Mouse (Mus musculus): ENCODE data around the gene Ttll5. TPM values are rescaled to one million over a fixed set of nuclear protein-coding genes. Genes with fewer than 3 reads are reported as not detected.

Ttll5 gene
- polyA plus RNA-seq, 1 experiment from 2014 or later, result 16.7 TPM

GRCm38 (mm10) chr12:85959822-85960501 lies 135.5 kb downstream of the Ttll5 start:
- no peaks in the 10 kb centered on the region for H3K27me3 ChIP-seq
- WGBS, result 78% methylated on average over 10 of the region's 10 CpGs
- no peaks in the 10 kb centered on the region for H3K9me3 ChIP-seq
- H3K4me3 ChIP-seq, result no peak overlapping the region
- H3K9ac ChIP-seq (replicated peaks), result no peak overlapping the region
- ATAC-seq (ENCODE audit: low FRiP score, low read depth), result no peak
- H3K27ac ChIP-seq (replicated peaks), result no peak overlapping the region
- peaks cover 8% of the 10 kb centered on the region; the same call in 1 of the 2 replicates for H3K36me3 ChIP-seq
- H3K4me2 ChIP-seq (replicated peaks), result no peak overlapping the region
- no peaks in the 10 kb centered on the region for H3K4me1 ChIP-seq

DNA sequence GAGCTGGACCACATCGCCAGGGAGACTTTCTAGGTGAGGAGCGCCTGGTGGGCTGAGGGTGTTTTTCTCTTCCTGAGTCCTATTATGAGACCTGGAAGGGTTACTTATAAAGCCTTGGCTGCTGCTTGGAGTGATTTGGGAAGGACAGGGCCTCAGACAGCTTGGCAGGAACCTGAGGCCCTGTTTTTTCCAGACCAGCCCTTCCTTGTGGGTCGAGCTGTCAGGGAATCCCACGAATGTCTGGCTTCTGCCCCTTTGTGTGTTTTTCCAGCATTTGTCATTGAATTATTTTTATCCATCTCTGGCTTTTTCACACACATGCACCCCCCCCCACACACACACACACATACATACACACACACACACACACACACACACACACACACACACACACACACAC lies 136.2 kb downstream of the Ttll5 start:
- Histone ChIP-seq H3K4me3 (no peak overlapping the region), H3K9ac (replicated peaks) (no peak overlapping the region), H3K4me1 (no peaks in the 10 kb centered on the region), H3K4me2 (replicated peaks) (no peak overlapping the region), H3K36me3 (peaks cover 8% of the 10 kb centered on the region; the same call in 1 of the 2 replicates), H3K27ac (replicated peaks) (no peak overlapping the region), H3K27me3 (no peaks in the 10 kb centered on the region), H3K9me3 (no peaks in the 10 kb centered on the region)
- no peak for ATAC-seq (ENCODE audit: low FRiP score, low read depth)
- WGBS, result 93% methylated on average over 4 of the region's 4 CpGs

- ATAC-seq (ENCODE audit: low FRiP score, low read depth), result no peak
- Histone ChIP-seq H3K9me3 (no peaks in the 10 kb centered on the region), H3K9ac (replicated peaks) (no peak overlapping the region), H3K27ac (replicated peaks) (no peak overlapping the region), H3K4me3 (no peak overlapping the region), H3K27me3 (no peaks in the 10 kb centered on the region), H3K4me2 (replicated peaks) (no peak overlapping the region), H3K4me1 (no peaks in the 10 kb centered on the region), H3K36me3 (peaks cover 5% of the 10 kb centered on the region; the same call in 1 of the 2 replicates)
- WGBS, result 81% methylated on average over 2 of the region's 2 CpGs
Measured at GRCm38 (mm10) chr12:85963160-85963559, 138.7 kb downstream of the Ttll5 start.

DNA sequence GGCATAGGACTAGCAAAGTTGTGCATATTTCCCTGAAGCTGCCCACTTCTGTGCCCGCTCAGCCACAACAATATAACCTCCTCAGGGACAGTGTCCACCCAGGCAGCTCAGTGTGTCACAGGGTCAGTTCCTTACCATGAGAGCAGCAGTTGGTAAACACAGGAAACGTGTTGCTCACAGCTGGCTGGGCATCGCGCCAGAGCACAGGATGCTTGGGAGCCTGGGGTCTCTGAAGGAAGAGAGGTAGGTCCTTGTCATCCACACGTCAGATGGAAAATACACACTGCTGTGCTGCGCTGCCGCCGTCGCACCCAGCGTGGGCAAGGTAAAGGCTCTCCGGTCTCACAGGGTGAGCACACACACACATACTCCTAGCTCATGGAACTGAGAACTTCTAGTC lies 139.2 kb downstream of the Ttll5 start:
- ATAC-seq (ENCODE audit: low FRiP score, low read depth), result no peak
- H3K4me3 ChIP-seq, result no peak overlapping the region
- no peak overlapping the region for H3K27ac ChIP-seq (replicated peaks)
- H3K27me3 ChIP-seq, result no peaks in the 10 kb centered on the region
- peaks cover 5% of the 10 kb centered on the region; the same call in 1 of the 2 replicates for H3K36me3 ChIP-seq
- no peaks in the 10 kb centered on the region for H3K9me3 ChIP-seq
- no peaks in the 10 kb centered on the region for H3K4me1 ChIP-seq
- no peak overlapping the region for H3K9ac ChIP-seq (replicated peaks)
- no peak overlapping the region for H3K4me2 ChIP-seq (replicated peaks)
- 90% methylated on average over 11 of the region's 11 CpGs for WGBS

GRCm38 (mm10) chr12:85964436-85964835 lies 140.0 kb downstream of the Ttll5 start:
- Histone ChIP-seq H3K4me1 (no peaks in the 10 kb centered on the region), H3K4me3 (no peak overlapping the region), H3K36me3 (peaks cover 5% of the 10 kb centered on the region; the same call in 1 of the 2 replicates), H3K27ac (replicated peaks) (no peak overlapping the region), H3K4me2 (replicated peaks) (no peak overlapping the region), H3K27me3 (no peaks in the 10 kb centered on the region), H3K9me3 (no peaks in the 10 kb centered on the region), H3K9ac (replicated peaks) (no peak overlapping the region)
- 89% methylated on average over 3 of the region's 3 CpGs for WGBS
- ATAC-seq (ENCODE audit: low FRiP score, low read depth), result no peak

- no peaks in the 10 kb centered on the region for H3K4me1 ChIP-seq
- no peak overlapping the region for H3K4me2 ChIP-seq (replicated peaks)
- ATAC-seq (ENCODE audit: low FRiP score, low read depth), result no peak
- no peak overlapping the region for H3K9ac ChIP-seq (replicated peaks)
- H3K36me3 ChIP-seq, result peaks cover 5% of the 10 kb centered on the region; the same call in 1 of the 2 replicates
- H3K9me3 ChIP-seq, result no peaks in the 10 kb centered on the region
- H3K27ac ChIP-seq (replicated peaks), result no peak overlapping the region
- H3K4me3 ChIP-seq, result no peak overlapping the region
- no peaks in the 10 kb centered on the region for H3K27me3 ChIP-seq
Measured at GRCm38 (mm10) chr12:85967812-85968211, 143.4 kb downstream of the Ttll5 start.

DNA sequence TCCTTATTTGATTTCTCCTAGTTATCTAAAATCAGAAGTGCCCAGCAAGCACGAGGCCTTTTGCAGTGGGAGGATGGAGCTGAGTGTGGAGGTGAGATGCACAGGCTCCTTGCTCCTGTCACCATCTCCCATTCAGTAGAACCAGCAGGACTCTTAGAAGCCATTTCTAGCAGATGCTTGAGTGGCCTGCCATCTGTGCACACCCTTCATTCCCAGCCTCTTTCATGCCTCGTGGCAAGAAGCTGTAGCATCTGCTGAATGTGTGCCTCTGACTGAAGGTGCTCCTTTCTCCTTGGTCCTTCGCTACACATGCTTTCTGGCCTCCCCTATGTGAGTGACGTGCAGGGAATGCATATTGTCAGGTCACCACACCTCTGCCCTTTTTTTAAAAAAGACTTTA lies 143.9 kb downstream of the Ttll5 start:
- Histone ChIP-seq H3K4me2 (replicated peaks) (no peak overlapping the region), H3K27me3 (no peaks in the 10 kb centered on the region), H3K4me3 (no peak overlapping the region), H3K9ac (replicated peaks) (no peak overlapping the region), H3K4me1 (no peaks in the 10 kb centered on the region), H3K9me3 (no peaks in the 10 kb centered on the region), H3K36me3 (peaks cover 5% of the 10 kb centered on the region; the same call in 1 of the 2 replicates), H3K27ac (replicated peaks) (no peak overlapping the region)
- ATAC-seq (ENCODE audit: low FRiP score, low read depth), result no peak
- WGBS, result 79% methylated on average over 4 of the region's 4 CpGs

GRCm38 (mm10) chr12:85969571-85969970 lies 145.1 kb downstream of the Ttll5 start:
- H3K9me3 ChIP-seq, result no peaks in the 10 kb centered on the region

GRCm38 (mm10) chr12:85970191-85970590 lies 145.7 kb downstream of the Ttll5 start:
- WGBS, result 74% methylated on average over 5 of the region's 5 CpGs

More at GRCm38 (mm10) chr12:85969571-85969970, 145.1 kb downstream of the Ttll5 start:
- no peak overlapping the region for H3K4me3 ChIP-seq
- no peaks in the 10 kb centered on the region for H3K27me3 ChIP-seq
- WGBS, result 81% methylated on average over 5 of the region's 5 CpGs
- no peak for ATAC-seq (ENCODE audit: low FRiP score, low read depth)
- H3K4me2 ChIP-seq (replicated peaks), result no peak overlapping the region
- H3K4me1 ChIP-seq, result no peaks in the 10 kb centered on the region
- H3K27ac ChIP-seq (replicated peaks), result no peak overlapping the region
- H3K9ac ChIP-seq (replicated peaks), result no peak overlapping the region
- no peaks in the 10 kb centered on the region for H3K36me3 ChIP-seq

DNA sequence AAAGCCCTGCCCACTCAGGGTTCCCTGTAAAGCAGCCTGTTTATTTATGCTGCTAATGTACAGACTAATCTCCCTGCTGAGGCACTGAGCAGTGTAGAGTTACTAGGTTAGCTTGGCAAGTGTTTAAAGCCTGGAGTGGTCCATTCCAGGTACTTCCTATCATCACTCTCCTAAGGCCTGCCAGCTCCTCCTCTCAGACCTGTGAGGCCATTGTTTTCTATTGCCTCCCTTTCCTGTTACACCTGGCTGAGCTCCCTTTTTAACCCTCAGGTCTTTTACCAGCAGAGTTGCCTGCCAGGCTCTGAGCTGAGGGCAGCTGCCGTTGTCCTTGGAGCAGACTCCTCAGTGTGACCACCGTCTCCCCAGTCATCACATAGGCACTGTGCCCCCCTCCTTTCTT lies 146.3 kb downstream of the Ttll5 start:
- Histone ChIP-seq H3K9ac (replicated peaks) (no peak overlapping the region), H3K27me3 (no peaks in the 10 kb centered on the region), H3K9me3 (no peaks in the 10 kb centered on the region), H3K27ac (replicated peaks) (no peak overlapping the region), H3K4me1 (no peaks in the 10 kb centered on the region), H3K36me3 (no peaks in the 10 kb centered on the region), H3K4me3 (no peak overlapping the region), H3K4me2 (replicated peaks) (no peak overlapping the region)
- ATAC-seq (ENCODE audit: low FRiP score, low read depth), result no peak
- WGBS, result 84% methylated on average over 2 of the region's 2 CpGs

More at GRCm38 (mm10) chr12:85970191-85970590, 145.7 kb downstream of the Ttll5 start:
- Histone ChIP-seq H3K4me2 (replicated peaks) (no peak overlapping the region), H3K4me3 (no peak overlapping the region), H3K36me3 (no peaks in the 10 kb centered on the region), H3K9ac (replicated peaks) (no peak overlapping the region), H3K27ac (replicated peaks) (no peak overlapping the region), H3K4me1 (no peaks in the 10 kb centered on the region), H3K9me3 (no peaks in the 10 kb centered on the region), H3K27me3 (no peaks in the 10 kb centered on the region)
- no peak for ATAC-seq (ENCODE audit: low FRiP score, low read depth)

DNA sequence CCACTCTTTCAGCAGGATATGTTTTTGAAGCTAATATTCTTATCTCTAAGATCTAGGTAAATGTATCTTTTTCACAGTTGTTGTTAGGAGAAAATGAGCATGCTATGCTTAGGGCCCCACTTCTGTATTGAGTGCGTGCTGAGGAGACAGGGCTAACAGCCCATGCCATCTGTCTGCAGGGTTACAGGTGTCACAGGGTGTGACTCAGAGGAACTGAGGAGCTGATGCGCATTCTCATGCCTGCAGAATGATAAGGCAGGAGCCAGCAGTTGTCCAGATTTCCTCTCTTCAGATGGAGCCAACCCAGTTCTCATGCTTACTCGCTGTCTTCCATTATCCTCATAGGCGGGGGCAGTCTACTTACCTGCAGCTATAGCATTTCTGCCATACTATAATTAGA lies 147.2 kb downstream of the Ttll5 start:
- no peak overlapping the region for H3K4me3 ChIP-seq
- H3K9me3 ChIP-seq, result no peaks in the 10 kb centered on the region
- WGBS, result 88% methylated on average over 4 of the region's 4 CpGs
- no peak overlapping the region for H3K27ac ChIP-seq (replicated peaks)
- no peak overlapping the region for H3K4me2 ChIP-seq (replicated peaks)
- no peak overlapping the region for H3K9ac ChIP-seq (replicated peaks)
- no peak for ATAC-seq (ENCODE audit: low FRiP score, low read depth)
- H3K4me1 ChIP-seq, result no peaks in the 10 kb centered on the region
- no peaks in the 10 kb centered on the region for H3K27me3 ChIP-seq
- H3K36me3 ChIP-seq, result no peaks in the 10 kb centered on the region

DNA sequence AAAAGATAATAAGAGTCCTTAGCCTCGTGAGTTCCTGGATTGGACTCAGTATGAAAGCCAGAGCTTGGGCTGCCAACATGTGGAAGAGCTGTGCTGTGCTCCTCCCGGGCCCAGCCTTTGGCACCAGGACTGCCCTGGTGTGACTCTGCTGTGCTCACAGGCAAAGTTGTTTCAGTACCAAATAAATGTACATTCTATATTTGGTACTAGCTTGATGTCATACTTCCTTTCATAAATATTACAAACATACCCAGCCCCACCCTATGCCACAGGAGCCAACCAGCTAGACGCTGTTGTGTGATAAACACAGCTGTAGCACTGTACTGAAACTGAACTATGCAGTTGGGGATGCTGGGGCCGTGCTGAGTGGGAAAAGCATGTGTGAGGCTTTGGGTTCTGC lies 149.1 kb downstream of the Ttll5 start:
- H3K27me3 ChIP-seq, result no peaks in the 10 kb centered on the region
- H3K4me1 ChIP-seq, result no peaks in the 10 kb centered on the region
- no peak for ATAC-seq (ENCODE audit: low FRiP score, low read depth)
- H3K4me2 ChIP-seq (replicated peaks), result no peak overlapping the region
- H3K36me3 ChIP-seq, result no peaks in the 10 kb centered on the region
- H3K9ac ChIP-seq (replicated peaks), result no peak overlapping the region
- H3K4me3 ChIP-seq, result no peak overlapping the region
- H3K27ac ChIP-seq (replicated peaks), result no peak overlapping the region
- no peaks in the 10 kb centered on the region for H3K9me3 ChIP-seq
- 81% methylated on average over 4 of the region's 4 CpGs for WGBS

GRCm38 (mm10) chr12:85974030-85974429 lies 149.6 kb downstream of the Ttll5 start:
- Histone ChIP-seq H3K4me3 (no peak overlapping the region), H3K4me1 (no peaks in the 10 kb centered on the region), H3K4me2 (replicated peaks) (no peak overlapping the region), H3K9me3 (no peaks in the 10 kb centered on the region), H3K27me3 (no peaks in the 10 kb centered on the region), H3K9ac (replicated peaks) (no peak overlapping the region), H3K36me3 (no peaks in the 10 kb centered on the region), H3K27ac (replicated peaks) (no peak overlapping the region)
- WGBS, result 65% methylated on average over 4 of the region's 4 CpGs
- ATAC-seq (ENCODE audit: low FRiP score, low read depth), result no peak
